Mouse (Mus musculus): ENCODE measurements at regions not wholly inside any gene's neighbourhood (a gene's known extent, or its start where the extent isn't known, plus 50 kb on each side); places are given as distances from the start of the nearest gene placed in this dataset.

DNA sequence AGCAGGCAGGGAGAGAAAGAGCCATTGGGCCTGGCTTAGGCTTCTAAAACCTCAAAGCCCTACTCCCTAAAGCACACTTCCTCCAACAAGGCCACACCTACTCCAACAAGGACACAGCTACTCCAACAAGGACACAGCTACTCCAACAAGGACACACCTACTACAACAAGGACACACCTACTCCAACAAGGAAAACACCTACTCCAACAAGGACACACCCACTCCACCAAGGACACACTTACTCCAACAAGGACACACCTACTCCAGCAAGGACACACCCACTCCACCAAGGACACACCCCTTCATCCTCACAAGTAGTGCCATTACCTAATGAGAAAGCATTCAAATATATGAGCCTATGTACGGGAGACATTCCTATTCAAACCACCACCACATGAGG is 216.4 kb upstream of the Zfp703 start:
- TF ChIP-seq CTCF (IDR thresholded peaks at IDR 0.05; ENCODE audit: low read depth, low read length), result no peak
- no peak for TF ChIP-seq TAL1 (conservative IDR thresholded peaks at IDR 0.05; ENCODE audit: low read depth, low read length)
- no peak for TF ChIP-seq GATA1 (IDR thresholded peaks at IDR 0.05; ENCODE audit: borderline replicate concordance, low read length)
